Mouse (Mus musculus): ENCODE results near the gene AC141477.1. TPM values are rescaled to one million over a fixed set of nuclear protein-coding genes. Genes with fewer than 3 reads are reported as not detected.

AC141477.1 gene
- not detected in 2 replicates for polyA plus RNA-seq (2012; rRNA removed)

DNA sequence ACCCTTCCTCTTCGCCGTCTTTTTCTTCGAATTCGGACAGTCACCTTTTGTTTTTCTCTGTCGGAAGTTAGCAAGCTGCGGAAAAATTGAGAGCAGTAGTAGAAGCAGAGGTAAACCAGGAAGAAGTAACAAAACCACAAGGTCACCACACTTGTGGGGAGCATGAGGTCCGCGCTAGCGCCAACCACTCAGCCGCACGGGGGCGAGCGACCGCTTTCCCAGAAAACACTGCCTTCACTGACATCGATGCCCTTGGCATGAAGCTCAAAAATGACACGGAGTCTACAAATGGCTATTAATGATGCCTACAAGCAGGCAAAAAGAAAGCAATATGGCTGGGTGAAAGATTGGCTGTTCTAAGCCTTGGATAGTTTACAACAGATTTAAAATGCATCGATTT lies at the start of gene AC141477.1:
Gene AC141477.1, minus strand, starts transcription at position 164 of the 400 bp plus-strand sequence.
- DNase-seq (ENCODE audit: low read depth) = no peak

DNA sequence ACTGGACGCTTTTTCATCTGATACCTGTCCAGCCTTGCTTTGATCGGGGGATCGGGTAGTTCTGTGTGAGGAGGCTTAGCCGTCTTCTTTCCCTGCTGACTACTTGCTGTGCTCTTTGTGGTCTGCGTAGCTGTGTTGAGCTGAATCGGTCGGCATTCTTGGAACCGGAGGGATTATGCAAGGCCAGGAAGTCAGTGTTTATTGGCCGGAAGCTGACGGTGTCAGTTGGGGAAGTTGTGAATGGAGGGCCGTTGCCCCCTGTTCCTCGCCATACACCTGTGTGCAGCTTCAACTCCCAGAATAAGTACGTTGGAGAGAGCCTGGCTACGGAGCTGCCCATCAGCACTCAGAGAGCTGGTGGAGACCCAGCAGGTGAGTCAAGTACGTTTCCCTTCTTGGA lies 49.0 kb upstream of the AC141477.1 start:
- DNase-seq (ENCODE audit: low read depth) = no peak

DNA sequence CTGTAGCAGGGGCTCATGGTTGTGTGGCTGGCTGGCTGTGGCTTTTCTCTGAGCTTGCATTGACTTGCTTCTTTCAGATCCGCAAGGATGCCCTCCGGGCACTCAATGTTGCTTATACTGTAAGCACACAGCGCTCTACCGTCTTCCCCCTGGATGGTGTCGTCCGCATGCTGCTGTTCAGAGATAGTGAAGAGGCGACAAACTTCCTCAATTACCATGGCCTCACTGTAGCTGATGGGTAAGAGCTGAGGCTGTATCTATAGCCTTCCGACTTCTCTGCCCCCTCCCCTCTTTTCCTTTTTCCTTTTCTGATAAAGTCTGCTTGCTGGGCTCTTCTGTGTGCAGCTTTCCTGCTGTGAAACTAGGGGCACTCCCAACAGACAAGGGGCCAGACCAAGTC lies 48.0 kb upstream of the AC141477.1 start:
- no peak for DNase-seq (ENCODE audit: low read depth)

DNA sequence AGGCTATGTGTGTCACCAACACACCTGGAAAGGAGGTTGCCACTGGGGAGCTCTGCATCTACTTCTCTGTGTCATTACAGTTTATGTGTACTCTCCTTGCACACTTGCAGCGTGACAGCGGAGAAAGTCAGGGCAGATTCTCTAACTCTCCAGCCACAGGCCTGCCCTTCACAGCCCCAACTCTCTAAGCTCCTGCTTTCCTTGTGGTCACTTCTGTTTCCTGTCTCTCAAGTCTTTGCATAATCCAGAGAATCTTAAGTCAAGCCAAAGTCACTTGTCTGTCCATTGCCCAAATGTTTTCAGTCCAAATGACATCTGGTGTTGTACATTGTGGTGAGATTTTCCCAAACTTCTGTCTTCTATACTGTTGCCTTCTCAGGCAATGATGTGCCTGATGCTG lies 46.1 kb upstream of the AC141477.1 start:
- DNase-seq (ENCODE audit: low read depth) = no peak

DNA sequence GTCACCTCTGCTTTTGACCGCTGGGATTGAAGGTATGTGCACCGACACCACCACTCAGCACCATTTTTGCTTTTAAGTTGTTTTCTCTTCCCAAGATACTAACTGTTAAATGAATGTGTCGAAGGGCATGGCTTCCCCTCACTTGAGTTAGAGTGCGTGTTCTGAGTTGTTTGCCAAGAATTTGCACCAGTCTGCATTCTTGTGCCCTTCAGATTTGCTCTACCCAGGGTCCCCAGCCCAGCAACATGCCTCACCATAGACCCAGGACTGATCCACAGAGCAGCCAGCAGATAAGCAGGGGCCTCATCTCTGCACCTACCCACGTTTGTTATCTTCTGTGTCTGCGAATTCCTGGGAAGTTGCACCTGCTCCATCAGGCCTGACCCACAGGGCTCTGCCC lies 41.2 kb upstream of the AC141477.1 start:
- no peak for DNase-seq (ENCODE audit: low read depth)

DNA sequence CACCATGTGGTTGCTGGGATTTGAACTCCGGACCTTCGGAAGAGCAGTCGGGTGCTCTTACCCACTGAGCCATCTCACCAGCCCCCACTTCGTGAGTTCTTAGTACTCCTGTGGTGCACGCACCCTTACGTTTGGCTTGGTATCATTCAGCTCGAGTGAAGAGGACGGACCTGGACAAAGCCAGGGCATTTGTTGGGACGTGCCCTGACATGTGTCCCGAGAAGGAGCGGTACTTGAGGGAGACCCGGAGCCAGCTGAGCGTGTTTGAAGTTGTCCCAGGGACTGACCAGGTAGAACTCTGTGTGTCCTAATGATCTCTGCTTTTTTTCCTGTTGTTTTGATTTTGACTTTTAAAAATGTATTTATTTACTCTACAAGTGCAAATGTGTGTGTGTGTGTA lies 40.6 kb upstream of the AC141477.1 start:
- DNase-seq (ENCODE audit: low read depth) = peak; percentile 17

DNA sequence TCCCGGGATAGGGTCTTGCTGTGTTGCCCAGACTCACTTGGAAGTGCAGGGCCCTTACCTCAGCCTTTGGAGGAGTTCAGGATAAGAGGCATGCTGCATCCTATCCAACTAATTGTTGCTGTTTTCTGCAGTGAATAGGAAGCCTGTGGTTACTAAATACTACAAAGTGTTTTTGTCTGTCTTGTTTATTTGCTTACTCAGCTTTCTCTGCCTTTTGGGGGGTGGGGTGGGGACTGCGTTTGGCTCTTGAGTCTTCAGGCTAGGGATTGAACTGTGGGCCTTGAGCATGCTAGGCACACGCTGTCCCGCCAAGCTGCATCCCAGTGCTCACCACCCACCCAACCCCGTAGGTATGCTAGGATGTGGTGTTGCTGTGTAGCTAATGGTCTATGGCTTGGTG lies 33.5 kb upstream of the AC141477.1 start:
- DNase-seq (ENCODE audit: low read depth) = no peak

DNA sequence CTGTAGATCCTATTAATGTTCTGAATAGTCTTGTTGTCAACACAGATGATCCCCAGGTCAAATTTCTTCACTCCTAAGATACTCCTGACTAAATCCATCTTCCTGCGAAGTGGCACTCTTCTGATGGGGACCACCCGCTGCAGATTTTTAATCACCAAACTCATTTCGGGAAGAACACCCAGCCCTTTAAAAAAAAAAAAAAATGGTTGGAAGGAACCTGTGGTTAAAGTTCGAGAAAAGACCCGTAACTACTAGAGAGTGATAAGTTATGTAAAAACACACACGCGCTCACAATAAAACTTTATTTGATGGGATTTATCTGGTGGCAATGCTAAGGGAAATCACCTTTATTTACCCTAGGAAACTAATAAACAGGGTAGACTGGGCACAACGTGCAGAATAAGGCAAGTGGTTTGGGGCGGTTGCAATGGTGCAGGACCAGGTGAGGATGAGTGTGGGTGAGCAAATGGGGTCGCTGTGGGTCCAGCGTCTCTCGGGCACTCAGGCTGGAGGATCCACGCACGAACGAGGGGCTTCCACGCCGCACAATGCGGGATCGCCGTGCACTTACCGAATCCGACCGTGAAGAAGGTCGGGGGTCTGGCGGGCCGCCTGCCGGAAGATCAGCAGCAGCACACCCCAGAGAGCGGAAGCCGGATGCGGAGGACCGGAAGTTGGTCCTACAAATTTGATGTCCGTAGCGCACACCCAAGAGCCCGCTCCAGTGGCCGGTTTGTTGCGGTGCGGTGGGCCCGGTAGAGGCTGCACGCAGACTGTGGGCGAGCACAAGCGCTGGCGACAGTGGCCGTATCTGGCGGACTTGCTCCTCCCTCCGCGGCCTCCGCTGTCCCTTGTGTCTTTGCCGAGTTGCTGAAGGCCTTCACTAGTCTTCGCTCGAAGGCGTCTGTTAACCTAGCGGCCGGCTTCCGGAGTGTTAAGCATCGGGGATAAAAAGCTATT lies 28.2 kb upstream of the AC141477.1 start, which contains the start of the genes Mcm3ap and Ybey:
Gene Mcm3ap, plus strand, starts transcription at position 725 of the 960 bp plus-strand sequence.
Gene Ybey, minus strand, starts transcription at position 912 of the 960 bp plus-strand sequence.
- peak; percentile 24 for DNase-seq (ENCODE audit: low read depth)

DNA sequence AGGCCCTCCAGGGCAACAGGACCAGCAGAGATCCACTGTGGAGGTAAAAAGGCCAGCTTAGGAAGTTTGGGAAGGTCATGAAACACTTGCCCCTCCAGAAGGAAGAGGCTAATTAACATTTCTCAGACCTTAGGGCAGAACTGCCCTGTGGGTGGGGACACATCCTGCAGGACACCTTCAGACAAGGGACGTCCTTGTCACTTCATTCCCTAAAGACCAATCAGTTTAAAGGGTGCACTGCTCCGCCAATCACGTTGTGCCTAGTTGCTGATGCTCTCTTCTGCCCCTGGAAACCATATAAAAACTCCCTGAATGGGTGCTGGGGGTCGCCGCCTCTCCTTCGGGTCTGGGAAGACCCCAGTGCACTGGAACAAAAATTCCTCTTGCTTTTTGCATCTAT lies 22.5 kb upstream of the AC141477.1 start:
- no peak for DNase-seq (ENCODE audit: low read depth)

DNA sequence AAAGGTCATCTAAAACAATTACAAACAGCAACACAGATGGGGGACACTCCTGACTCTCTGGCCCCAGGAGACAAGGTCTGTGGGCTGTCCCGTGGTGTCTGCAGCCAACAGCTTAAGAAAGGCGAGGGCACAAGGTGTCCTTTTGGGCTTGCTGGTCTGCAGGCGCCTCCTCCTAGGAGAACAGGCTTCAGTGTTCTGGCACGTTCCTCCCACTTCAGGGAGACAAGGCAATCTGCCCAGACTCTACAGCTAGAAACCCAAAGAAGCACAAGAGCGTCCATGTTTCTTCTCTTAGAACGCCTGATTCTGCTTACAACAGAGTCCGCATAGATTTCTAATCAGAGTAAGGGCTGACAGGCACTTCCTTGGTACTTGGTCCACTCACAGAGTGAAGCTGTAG lies 22.1 kb upstream of the AC141477.1 start:
- no peak for DNase-seq (ENCODE audit: low read depth)

DNA sequence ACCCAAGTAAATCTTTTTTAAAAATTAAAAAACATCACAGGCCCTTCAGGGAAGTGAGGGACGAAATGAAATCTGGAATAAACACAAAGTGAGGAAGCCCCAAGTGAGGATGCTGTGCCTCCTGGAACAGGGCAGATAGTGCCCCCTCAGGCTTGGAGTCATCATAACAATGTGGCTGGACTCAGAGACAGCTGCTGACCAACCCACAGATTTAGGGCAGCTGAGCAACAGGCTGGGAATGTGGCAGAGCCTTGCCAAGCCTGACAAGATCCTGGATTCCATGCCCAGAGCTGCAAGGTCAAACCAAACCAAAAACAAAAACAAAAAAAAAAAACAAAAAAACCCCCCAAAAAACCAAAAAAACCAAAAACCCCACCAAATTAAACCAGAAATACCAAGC lies 21.0 kb upstream of the AC141477.1 start:
- DNase-seq (ENCODE audit: low read depth) = no peak

DNA sequence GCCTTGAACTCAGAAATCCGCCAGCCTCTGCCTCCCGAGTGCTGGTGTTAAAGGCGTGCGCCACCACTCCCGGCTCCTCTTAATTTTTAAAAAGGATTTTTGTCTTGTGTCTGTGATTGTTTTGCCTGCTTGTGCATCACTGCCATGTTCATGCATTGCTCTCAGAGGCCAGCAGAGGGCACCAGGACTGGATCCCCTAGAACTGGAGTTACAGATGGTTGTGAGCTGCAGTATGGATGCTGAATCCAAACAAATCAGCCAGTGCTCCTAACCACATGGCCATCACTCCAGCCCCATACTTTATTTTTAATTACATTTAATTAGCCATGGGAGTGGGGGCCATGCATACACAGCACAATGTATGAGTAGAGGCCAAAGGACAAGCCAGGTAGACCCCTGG lies 15.0 kb upstream of the AC141477.1 start:
- no peak for DNase-seq (ENCODE audit: low read depth)

DNA sequence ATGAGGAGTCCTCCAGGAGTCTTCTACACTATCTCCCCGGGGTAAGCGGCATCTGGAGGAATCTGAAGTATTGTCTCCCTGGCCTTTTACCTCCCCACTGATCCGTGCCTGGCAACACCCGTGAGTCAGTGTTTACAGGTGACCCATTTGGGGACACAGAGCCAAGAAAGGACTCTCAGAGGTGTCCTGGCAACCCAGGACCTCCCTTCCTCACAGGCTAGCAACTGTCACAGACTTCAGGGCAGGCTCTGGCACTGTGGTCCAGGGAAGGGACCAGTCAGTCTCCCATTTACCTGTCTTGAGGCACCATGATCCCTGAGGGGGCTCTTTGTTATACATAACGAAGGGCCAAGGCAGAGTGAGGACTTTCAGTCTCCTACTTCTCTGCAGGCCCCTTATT lies 8.6 kb upstream of the AC141477.1 start, which contains the start of gene 2610028H24Rik:
Gene 2610028H24Rik, plus strand, starts transcription at position 231 of the 400 bp plus-strand sequence.
- no peak for DNase-seq (ENCODE audit: low read depth)

DNA sequence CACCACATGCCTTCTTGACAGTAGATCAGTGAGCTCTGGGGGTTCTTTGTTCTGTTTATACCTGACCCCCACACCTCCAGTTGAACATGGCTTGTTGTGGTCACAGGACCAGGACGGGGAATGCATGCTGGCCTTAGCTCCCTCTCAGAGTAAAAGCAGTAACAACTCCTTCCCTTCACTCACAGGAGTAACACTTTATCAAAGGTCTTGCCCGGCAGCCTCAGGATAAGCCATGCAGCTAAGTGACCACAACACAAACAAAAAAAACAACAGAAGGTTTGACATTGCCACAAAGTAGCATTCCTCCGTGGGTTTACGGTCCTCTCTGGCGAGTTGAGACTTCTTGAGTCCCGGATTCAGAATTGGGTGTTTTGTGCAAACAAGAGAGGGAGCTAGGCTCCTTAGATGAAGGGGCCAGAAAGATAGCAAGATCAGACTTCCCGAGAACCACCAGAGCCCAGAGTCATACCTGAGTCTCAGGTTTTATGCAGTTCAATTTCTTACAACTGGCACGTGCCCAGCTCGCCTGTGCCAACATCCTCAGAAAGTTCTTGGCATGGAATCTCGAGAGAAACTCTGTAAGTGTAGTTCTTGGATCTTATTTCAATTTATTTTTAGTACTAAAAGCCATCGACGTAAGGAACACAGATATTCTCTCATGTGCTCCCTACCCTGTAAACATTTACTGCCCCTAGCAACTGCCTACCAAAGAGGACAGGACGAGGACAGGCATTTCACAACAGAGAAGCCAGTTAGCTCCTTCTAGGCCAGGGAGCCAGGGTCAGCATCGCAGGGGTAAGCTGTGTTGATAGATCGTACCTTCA lies 7.4 kb upstream of the AC141477.1 start:
- no peak for DNase-seq (ENCODE audit: low read depth)

DNA sequence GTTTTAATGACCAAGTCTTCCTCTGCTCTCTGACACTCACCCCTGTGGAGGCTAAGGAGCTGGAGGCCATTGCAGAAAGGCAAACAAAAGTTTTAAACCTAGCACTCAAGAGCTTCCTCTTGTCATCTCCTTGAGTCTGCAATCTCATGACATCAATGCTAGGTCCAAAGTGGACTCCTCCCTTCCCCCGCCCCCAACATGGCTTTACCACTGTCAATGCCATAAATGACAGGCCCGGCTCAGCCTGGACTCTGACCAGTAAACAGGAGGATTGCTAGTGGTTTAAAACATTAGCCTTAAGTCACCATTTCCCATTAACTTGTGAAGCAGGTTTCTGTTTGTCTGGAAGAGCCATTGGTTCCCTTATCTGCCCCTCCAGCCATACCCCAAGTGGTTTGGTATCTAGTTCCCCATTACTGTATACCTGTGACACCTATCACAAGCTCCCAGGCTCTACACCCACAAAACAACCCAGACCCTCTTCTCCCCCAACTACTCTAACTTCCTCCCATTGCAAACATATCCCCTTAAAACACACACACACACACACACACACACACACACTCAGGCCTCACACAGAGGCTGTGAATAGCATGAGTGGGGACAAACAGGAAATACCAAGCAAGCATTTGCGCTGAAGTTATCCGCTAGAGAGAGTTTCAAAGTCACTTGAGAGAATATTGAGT lies 5.9 kb upstream of the AC141477.1 start:
- DNase-seq (ENCODE audit: low read depth) = no peak

DNA sequence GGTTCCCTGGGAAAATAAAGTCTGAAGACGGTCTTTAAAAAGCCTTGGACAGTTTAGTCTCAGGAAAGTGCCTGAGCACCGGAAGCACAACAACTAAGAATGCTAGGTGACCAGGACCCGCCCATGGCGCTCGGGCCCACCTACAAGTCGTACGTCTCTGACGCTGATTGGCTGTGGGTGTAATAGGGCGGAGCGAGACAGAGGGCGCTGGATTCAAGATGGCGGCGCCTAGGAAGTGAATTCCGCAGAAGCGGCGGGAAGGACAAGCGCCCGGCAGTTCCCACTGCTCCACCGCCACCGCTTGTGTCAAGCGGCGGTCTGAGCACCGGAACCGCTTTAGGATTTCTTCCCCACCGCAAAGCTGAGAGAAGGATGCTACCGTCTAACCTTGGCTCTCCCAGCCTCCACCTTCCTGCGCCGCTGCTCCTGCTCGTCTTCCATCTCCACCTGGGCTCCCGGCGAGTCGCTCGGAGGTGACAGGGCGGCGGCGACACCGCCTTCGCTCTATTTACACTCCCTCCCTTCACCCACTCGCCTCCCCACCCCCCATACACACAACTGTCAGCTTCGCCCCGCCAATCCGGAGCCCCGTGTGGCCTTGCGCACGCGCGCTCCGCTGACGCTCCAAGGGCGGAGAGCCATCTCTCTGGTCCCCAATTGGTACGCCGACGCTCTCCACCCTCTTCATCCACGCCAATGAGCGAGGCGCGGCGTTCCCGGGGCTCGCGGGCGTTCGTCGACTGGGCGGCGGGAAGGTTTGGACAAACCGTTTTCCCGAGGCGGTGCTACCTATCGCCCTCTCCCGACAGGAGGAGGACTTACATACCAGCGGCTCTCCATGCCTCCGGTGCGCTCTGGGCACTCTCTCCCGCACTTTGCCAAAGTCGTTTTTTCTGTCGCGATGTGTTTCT lies 2.2 kb upstream of the AC141477.1 start, which contains the start of gene Pcnt:
Gene Pcnt, minus strand, starts transcription at position 609 of the 911 bp plus-strand sequence.
- peak; percentile 74 for DNase-seq (ENCODE audit: low read depth)

DNA sequence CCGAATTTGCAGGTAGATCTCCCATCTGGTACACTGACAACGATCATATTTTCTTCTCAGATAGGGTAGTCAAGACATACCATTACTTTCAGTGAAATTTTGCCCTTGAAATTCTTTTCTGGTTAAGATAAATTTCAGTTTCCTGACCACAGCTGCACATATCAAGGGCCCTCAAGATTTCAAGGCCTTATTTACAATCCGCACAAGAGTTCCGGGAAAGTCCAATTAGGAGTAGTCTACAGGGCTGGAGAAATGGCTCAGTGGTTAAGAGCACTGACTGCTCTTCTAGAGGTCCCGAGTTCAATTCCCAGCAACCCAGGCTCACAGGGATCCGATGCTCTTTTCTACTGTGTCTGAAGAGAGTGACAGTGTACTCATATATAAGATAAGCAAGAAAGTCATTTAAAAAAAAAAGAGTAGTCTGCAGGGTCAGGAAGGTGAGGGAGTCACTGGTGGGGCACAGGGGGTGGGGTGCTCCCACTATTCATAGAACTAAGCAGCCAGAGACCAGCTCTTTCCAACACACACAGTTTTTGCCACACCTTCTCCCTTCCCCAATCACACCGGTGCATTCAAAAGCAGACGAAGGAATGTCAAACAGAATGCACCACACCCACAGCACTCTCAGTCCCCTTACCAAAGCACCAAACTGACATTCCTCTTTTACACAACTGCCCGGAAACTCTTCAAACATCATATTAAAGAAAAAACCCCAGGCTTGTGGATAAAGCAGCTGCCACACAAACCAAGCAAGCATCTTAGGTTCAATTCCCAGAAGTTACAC lies 945 bp downstream of the AC141477.1 start:
- no peak for DNase-seq (ENCODE audit: low read depth)

DNA sequence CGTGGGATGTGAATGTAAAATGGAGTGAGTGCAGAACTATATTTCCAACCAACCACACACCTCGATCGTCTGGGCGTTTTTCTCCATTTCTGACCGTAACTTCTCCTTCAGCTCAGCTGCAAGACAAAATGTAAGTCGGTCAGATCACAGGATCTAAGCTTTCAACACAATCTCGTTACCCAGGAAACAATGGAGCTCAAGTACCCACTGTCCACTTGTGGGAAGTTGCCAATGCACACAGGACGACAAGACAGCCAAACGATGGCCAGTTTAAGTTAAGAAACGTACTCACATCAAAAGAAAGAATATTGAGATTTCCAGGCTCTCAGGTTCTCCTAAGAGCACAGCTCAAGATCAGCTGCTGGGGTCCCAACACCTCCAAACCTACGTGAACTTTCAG lies 6.3 kb downstream of the AC141477.1 start:
- DNase-seq (ENCODE audit: low read depth) = no peak

DNA sequence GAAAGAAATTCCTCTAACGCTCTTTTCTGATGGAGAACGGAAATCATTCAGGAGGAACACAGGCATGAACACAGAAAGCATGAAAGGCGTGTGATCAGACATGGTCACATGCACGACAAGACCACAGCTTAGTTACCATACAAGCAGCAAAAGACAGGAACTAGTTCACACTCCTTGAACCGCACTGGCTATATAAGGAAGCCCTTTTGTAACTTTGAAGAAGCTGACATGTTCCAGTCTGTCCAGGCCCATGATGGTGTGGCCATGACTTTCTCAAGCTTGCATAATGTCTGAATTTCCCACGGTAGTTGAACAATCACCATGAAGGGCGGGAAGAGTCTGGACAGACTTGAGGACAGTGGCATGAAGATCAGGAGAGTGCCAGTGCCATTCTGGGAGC lies 14.6 kb downstream of the AC141477.1 start:
- DNase-seq (ENCODE audit: low read depth) = no peak

DNA sequence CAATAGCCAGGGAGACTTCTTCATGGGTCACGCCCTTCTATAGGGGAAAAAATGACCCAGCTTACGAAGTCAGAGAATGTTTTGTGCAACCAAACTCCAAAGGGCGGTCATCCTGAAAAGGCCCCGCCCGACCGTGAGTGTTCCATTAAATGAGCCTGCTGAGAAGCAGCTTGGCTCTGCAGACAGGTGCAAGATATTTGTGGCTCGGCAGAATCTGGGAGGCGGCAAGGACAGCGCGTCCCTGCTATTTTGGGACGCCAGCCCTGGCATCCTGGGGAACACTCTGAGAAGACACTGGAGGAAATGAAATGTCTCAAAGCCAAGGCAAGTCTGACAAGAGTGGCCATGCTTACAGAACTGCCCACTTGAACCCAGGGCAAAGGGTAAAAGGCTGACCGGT lies 23.4 kb downstream of the AC141477.1 start:
- DNase-seq (ENCODE audit: low read depth) = no peak
